Mouse (Mus musculus) liver, embryonic 15.5 days (tissue): Measurements from ENCODE around the gene Zfp207. TPM values are rescaled to one million over a fixed set of nuclear protein-coding genes. Genes with fewer than 3 reads are reported as not detected.
"Not testable (repeated sequence)": the region's sequence is repeated elsewhere in the genome, so short reads cannot be mapped to it uniquely, and the experiment has no call there.

Experiments used
- ATAC-seq: fragments of 200-750 bp; cut with Nextera tagmentation; 2 replicates; pipeline ENCODE4 v1.8.0; 2017; ENCODE audit warnings: moderate number of reproducible peaks, mild to moderate bottlenecking, moderate library complexity; ENCODE audit not compliant: insufficient read depth
- H3K27ac ChIP-seq: fragments of 300-500 bp; sonication (generic); replicated peaks from 2 replicates; pipeline ENCODE4 v1.5.1; 2015; ENCODE audit warnings: mild to moderate bottlenecking, inconsistent platforms
- H3K27me3 ChIP-seq: fragments of 300-500 bp; sonication (generic); 2 replicates; pipeline ENCODE4 v1.6.1; 2015; ENCODE audit warnings: mild to moderate bottlenecking, inconsistent platforms
- H3K36me3 ChIP-seq: fragments of 300-500 bp; sonication (generic); replicated peaks from 2 replicates; pipeline ENCODE4 v1.6.1; 2015; ENCODE audit warnings: moderate library complexity, mild to moderate bottlenecking, inconsistent platforms
- H3K4me1 ChIP-seq: fragments of 300-500 bp; sonication (generic); replicated peaks from 2 replicates; pipeline ENCODE4 v1.6.1; 2015; ENCODE audit warnings: inconsistent platforms
- H3K4me2 ChIP-seq: fragments of 300-500 bp; sonication (generic); 2 replicates; pipeline ENCODE4 v1.6.1; 2015; ENCODE audit warnings: moderate library complexity, mild to moderate bottlenecking, inconsistent platforms
- H3K4me3 ChIP-seq: fragments of 300-500 bp; sonication (generic); replicated peaks from 2 replicates; pipeline ENCODE4 v1.5.1; 2015; ENCODE audit warnings: mild to moderate bottlenecking, inconsistent platforms
- H3K9ac ChIP-seq: fragments of 300-500 bp; sonication (generic); 2 replicates; pipeline ENCODE4 v1.6.1; 2015; ENCODE audit warnings: moderate library complexity, mild to moderate bottlenecking, inconsistent platforms
- H3K9me3 ChIP-seq: fragments of 300-500 bp; sonication (generic); replicated peaks from 2 replicates; pipeline ENCODE4 v1.6.1; 2016; ENCODE audit warnings: inconsistent platforms
- WGBS: fragments of 180-500 bp; shearing (Covaris S2); methylation state at CpG from one replicate; pipeline ENCODE4 v1.1.7; 2015; ENCODE audit warnings: mixed read lengths; ENCODE audit not compliant: insufficient replicate concordance; 5-methylcytosine and 5-hydroxymethylcytosine counted together
- polyA plus RNA-seq: library from polyadenylated mRNA; unstranded; fragments of >200 nt; fragmentation: Nextera tagmentation; extraction: Ambion mirVana; gene quantifications from 2 replicates; pipeline ENCODE4 v1.2.1, GENCODE M21; 2015

Zfp207 gene
- 86.7 and 88.1 TPM in 2 replicates for polyA plus RNA-seq

DNA sequence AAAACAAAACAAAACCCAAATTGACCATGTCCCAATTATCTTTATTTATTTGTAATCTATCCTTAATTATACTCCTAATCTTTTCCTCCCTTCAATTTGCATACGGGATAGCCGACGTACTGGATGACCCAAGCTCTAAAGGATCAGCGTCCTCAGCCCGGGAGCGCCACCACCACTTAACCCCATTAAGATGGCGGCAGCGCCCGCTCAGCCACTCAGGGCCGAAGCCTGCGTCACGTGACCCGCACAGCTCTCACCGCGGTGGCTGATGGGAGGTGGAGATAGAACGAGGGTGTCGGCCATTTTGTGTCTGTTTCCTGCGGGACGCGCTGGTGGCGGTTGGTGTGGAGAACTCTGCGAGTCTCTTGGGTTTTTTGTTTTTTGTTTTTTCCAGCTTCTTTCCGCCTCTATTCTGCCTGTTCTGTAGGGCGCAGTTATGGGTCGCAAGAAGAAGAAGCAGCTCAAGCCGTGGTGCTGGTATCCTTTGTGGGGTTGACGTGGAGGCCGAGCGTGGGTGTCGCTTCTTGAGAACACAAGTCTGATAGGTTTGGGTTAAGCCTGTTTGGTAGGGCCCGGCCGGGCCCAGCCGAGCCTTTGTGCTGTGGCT lies at the start of gene Zfp207:
Gene Zfp207, plus strand, starts transcription at position 261 of the 607 bp plus-strand sequence.
- Histone ChIP-seq H3K4me3 (peak within 1 kb of the TSS; percentile 89), H3K4me2 (peak within 1 kb of the TSS; percentile 87), H3K9me3 (no peaks in the 10 kb centered on the region), H3K36me3 (peaks cover 35% of the 10 kb centered on the region), H3K27me3 (no peaks in the 10 kb centered on the region), H3K9ac (peak within 1 kb of the TSS; percentile 96), H3K27ac (peak within 1 kb of the TSS; percentile 94), H3K4me1 (peaks cover 44% of the 10 kb centered on the region)
- WGBS: under 1% methylated on average over 33 of the region's 33 CpGs
- peak; percentile 87 for ATAC-seq

DNA sequence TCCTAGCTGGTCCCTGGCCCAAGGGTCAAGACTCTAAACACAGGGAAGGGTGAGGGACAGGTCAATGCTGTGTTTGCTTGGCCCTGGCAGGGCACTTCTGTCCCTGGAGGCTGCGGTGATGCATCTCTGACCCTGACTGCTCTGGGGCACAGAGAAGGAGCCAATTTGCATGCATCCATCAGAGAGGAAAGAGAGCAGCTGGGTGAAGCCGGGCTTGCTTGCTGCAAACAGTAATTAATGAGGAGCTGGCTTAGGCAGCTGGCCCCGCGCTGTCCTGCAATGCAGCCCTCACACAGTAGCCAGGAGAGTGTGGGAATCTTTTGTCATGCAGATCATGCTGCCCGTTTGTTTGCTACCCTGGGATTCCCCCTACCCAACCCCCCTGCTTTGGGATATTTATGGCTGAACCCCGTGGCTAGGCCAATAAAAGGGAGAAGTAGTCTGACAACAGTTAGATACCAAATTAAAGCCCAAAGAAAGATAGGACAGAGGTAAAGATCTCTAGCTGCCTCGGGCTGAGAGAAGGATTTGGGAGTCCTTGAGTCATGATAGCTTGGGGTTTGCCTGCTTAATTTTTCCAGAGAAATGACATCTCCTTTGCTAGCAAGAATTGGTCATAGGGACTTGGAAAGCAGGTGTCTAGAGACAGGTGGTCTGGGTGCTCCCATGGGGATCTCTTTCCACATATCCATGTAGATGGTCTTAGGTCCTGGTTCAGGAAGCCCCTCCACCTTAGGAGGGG lies 47.3 kb upstream of the Zfp207 start:
- Histone ChIP-seq H3K4me1 (no peaks in the 10 kb centered on the region), H3K9ac (no peak overlapping the region), H3K4me2 (no peak overlapping the region), H3K36me3 (no peaks in the 10 kb centered on the region), H3K27me3 (peaks cover 24% of the 10 kb centered on the region), H3K9me3 (no peaks in the 10 kb centered on the region), H3K27ac (no peak overlapping the region), H3K4me3 (no peak overlapping the region)
- WGBS: 5% methylated on average over 7 of the region's 7 CpGs
- no peak for ATAC-seq

DNA sequence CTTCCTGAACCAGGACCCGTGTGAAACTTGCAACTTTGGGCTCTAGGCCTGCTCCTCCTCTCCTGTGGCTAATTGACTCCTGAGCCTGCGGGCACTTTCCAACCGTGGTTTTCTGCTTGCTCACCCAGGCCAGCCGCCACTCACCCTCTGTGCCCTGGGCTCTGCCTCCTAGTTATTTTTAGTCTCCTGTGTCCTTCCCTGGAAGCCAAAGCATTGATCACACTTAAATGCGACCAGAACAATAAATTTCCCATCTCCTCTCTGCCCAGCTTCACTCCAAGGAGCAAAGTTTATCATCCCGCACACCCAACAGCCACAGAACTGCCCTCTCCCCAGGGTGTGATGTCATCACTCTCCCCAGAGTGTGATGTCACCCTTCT lies 46.7 kb upstream of the Zfp207 start:
- no peaks in the 10 kb centered on the region for H3K9me3 ChIP-seq
- WGBS: 16% methylated on average over 6 of the region's 6 CpGs

DNA sequence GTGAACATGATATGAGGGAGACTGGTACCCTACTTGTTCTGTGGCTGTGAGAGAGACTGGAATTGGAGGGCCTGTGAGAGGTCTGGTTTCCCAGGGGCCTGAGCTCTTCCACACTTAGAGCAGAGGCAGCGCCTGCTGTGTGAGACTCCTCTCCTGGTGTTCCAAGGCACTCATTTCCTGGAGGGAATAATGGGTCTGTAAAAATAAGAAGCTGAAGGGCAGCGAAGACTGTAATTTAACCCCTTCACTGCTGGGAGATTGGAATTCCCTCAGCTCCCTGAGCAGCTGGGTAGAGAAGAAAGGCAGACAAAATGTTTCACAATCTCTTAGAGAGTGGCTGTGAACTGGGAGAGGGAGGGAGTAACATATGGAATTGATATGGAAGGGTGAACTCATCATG lies 40.6 kb upstream of the Zfp207 start:
- H3K36me3 ChIP-seq: no peaks in the 10 kb centered on the region
- no peak overlapping the region for H3K4me2 ChIP-seq
- H3K9me3 ChIP-seq: no peaks in the 10 kb centered on the region
- no peak overlapping the region for H3K4me3 ChIP-seq
- WGBS: 41% methylated on average over 2 of the region's 2 CpGs
- no peaks in the 10 kb centered on the region for H3K4me1 ChIP-seq
- ATAC-seq: no peak
- peaks cover 3% of the 10 kb centered on the region; the same call in 1 of the 2 replicates for H3K27me3 ChIP-seq
- no peak overlapping the region for H3K9ac ChIP-seq
- no peak overlapping the region for H3K27ac ChIP-seq

More for the DNA sequence above, 46.7 kb upstream of the Zfp207 start:
- Histone ChIP-seq H3K9ac (no peak overlapping the region), H3K36me3 (no peaks in the 10 kb centered on the region), H3K4me3 (no peak overlapping the region), H3K27ac (no peak overlapping the region), H3K4me2 (no peak overlapping the region), H3K27me3 (peaks cover 24% of the 10 kb centered on the region), H3K4me1 (no peaks in the 10 kb centered on the region)
- ATAC-seq: no peak

DNA sequence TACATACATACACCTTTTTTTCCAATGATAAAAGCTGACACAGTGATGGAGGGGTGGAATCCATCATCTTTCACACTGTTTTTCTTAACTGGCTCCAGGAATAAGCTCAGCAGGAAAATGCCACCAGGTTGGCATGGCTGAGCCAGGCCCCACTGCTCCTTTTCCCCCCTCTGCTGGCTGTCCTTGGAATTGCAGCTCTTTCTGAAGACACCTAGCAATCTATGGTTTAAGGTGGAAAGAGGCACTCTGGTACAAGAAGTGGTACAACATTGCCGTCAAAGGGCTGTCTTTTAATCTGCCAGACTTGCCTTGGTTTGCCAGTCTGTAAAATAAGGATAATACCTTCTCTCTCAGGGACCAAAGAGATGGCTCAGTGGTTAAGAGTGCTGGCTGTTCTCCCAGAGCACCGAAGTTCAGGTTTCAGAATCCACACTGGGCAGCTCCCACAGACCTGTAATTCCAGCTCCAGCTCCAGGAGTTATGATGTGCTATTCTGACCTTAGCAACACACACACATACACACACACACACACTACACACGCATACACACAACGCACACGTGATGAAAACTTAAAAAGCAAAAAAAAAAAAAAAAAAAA lies 31.1 kb upstream of the Zfp207 start:
- Histone ChIP-seq H3K9ac (no peak overlapping the region), H3K27me3 (0 out of 2 replicates have a peak, but pooled peaks cover 5% of the 10 kb centered on the region), H3K27ac (no peak overlapping the region), H3K4me3 (no peak overlapping the region), H3K9me3 (no peaks in the 10 kb centered on the region), H3K4me1 (no peaks in the 10 kb centered on the region), H3K4me2 (no peak overlapping the region), H3K36me3 (no peaks in the 10 kb centered on the region)
- 66% methylated on average over 5 of the region's 5 CpGs for WGBS
- ATAC-seq: no peak

DNA sequence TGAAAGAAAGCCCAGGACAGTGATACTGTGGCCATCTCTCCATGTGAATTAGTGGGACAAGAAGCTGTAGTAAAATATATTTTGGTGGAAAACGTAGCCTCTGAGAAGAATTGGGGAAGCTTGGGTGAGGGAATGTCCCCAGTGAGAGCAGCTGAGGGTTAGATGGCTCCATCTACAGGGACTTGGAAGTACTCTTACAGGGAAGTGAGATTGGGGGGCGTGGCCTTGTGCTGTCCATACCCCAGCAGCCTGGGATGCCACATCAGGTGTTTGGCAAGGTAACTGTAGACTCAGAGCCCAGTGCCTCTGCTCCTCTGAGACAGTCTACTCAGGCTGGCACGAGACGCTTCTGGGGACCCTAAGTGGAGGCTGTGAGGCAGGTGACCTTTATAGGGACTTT lies 28.2 kb upstream of the Zfp207 start:
- 0 out of 2 replicates have a peak, but pooled peaks cover 5% of the 10 kb centered on the region for H3K27me3 ChIP-seq
- WGBS: 33% methylated on average over 4 of the region's 4 CpGs
- no peaks in the 10 kb centered on the region for H3K4me1 ChIP-seq
- no peak overlapping the region for H3K4me2 ChIP-seq
- no peak overlapping the region for H3K4me3 ChIP-seq
- H3K36me3 ChIP-seq: 0 out of 2 replicates have a peak, but pooled peaks cover 4% of the 10 kb centered on the region
- H3K27ac ChIP-seq: no peak overlapping the region
- H3K9ac ChIP-seq: no peak overlapping the region
- ATAC-seq: no peak
- H3K9me3 ChIP-seq: no peaks in the 10 kb centered on the region

DNA sequence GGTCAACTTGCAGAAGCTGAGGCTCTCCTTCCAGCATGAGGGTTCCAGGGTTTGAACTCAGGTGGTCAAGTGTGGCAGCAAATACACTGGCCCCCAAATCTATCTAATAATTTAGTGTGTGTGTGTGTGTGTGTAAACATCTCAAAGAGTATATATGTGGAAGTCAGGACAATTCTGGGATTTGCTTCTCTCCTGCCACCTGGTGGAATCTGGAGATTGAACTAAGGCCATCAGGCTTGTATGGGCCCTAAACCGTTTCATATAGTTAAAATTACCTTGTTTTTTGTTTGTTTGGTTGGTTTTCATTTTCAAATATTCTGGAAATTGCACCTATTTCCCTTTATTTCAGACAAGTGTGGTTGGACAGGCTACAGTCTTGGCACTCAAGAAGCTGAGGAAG lies 14.1 kb upstream of the Zfp207 start:
- Histone ChIP-seq H3K4me2 (no peak overlapping the region), H3K36me3 (peaks cover 52% of the 10 kb centered on the region), H3K9me3 (no peaks in the 10 kb centered on the region), H3K9ac (no peak overlapping the region), H3K4me1 (no peaks in the 10 kb centered on the region), H3K4me3 (no peak overlapping the region), H3K27me3 (no peaks in the 10 kb centered on the region), H3K27ac (no peak overlapping the region)
- 85% methylated on average over 1 of the region's 1 CpGs for WGBS
- ATAC-seq: no peak

DNA sequence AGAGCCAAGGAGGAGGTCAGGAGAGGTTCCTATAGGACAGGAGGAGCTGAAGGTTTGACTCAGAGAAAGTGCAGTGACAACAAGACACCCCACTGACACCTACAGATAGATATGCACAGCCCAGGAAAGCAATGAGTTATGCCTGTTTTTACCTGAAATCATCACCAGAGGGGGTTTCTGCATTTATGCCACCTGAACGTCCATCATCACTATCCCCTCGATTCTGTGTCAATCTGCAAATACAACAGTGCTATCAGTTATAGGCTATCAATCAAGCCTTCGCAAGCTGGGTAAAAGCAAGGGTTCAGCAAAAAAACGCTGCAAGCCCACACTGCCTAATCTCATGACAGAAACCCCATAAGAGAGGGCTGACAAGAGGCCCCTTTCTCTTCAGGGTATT lies 6.4 kb upstream of the Zfp207 start:
- Histone ChIP-seq H3K4me3 (peak overlapping the region; percentile 79; the same call in 1 of the 2 replicates), H3K27ac (no peak overlapping the region), H3K9me3 (no peaks in the 10 kb centered on the region), H3K4me2 (peak overlapping the region; percentile 93), H3K4me1 (peaks cover 25% of the 10 kb centered on the region), H3K27me3 (no peaks in the 10 kb centered on the region), H3K9ac (no peak overlapping the region), H3K36me3 (peaks cover 20% of the 10 kb centered on the region)
- no peak for ATAC-seq
- WGBS: 42% methylated on average over 4 of the region's 4 CpGs

DNA sequence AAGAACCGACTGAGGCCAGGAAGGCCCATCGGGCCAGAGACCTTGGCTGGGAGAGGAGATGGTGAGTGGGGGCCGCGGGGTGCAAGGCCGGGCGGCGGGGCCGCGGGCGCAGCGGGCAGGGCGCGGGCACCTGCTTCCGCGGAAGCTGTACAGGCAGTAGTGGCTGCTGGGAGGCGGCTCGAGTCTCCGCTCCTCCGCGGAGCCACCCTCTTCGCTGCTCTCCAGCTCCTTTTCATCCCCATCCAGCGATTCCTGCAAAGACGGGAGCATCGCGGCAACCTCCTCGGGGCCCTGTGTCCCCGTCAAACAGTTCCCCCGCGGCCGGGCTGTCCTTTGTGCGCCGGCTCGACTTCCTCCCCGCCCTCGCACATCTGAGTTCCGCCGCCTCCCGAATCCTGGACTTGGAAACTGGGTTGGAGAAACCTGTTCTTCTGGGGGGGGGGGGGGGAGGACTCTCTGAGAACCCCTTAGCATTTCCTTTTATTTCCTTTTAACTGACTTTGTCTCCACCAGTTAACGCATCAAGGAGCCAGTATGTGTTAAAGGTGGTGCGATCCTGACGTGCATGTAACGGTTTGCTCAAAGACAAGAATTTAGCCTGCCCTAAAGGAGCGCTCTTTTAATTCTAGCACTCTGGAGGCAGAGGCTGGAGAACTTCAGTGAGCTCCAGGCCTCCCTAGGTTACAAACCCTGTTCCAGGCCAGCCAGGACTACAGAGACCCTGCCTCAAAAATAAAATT lies 5.2 kb upstream of the Zfp207 start, which contains the start of gene 5730455P16Rik:
Gene 5730455P16Rik, minus strand, starts transcription at position 323 of the 740 bp plus-strand sequence.
- ATAC-seq: peak; percentile 79
- Histone ChIP-seq H3K27me3 (no peaks in the 10 kb centered on the region), H3K4me2 (peak within 1 kb of the TSS; percentile 93), H3K27ac (peak within 1 kb of the TSS; percentile 83), H3K4me3 (peak within 1 kb of the TSS; percentile 79), H3K9ac (peak within 1 kb of the TSS; percentile 89), H3K9me3 (no peaks in the 10 kb centered on the region), H3K36me3 (peaks cover 13% of the 10 kb centered on the region), H3K4me1 (peaks cover 35% of the 10 kb centered on the region)
- 3% methylated on average over 43 of the region's 43 CpGs for WGBS

DNA sequence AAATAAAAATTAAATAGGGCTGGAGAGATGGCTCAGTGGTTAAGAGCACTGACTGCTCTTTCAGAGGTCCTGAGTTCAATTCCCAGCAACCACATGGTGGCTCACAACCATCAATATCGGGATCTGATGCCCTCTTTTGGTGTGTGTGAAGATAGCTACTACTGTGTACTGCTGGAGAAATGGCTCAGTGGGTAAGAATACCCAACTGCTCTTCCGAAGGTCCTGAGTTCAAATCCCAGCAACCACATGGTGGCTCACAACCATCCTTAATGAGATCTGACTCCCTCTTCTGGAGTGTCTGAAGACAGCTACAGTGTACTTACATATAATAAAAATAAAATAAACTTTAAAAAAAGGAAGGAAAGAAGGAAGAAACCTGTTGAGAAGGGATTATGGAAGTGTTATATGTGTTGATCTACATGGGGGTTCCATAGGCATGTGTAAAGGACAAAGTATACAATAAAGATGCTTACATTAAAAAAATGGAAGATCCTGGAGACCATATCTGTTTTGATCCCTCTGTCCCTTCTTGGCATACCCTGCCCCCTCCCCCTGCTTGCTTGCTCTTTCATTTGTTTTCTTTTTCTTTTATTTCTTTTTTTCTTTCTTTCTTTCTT lies 4.5 kb upstream of the Zfp207 start:
- H3K9ac ChIP-seq: peak overlapping the region; percentile 89
- 54% methylated on average over 2 of the region's 2 CpGs for WGBS
- ATAC-seq, H3K36me3 ChIP-seq, H3K9me3 ChIP-seq, H3K27me3 ChIP-seq: not testable (repeated sequence)
- H3K4me2 ChIP-seq: peak overlapping the region; percentile 93
- H3K4me3 ChIP-seq: peak overlapping the region; percentile 79
- H3K4me1 ChIP-seq: peaks cover 35% of the 10 kb centered on the region
- peak overlapping the region; percentile 83 for H3K27ac ChIP-seq
